Mouse (Mus musculus): ENCODE measurements around the gene Dnmbp. TPM values are rescaled to one million over a fixed set of nuclear protein-coding genes. Genes with fewer than 3 reads are reported as not detected.

Gene Dnmbp
- polyA plus RNA-seq, 1 experiment, result 8.5 TPM

DNA sequence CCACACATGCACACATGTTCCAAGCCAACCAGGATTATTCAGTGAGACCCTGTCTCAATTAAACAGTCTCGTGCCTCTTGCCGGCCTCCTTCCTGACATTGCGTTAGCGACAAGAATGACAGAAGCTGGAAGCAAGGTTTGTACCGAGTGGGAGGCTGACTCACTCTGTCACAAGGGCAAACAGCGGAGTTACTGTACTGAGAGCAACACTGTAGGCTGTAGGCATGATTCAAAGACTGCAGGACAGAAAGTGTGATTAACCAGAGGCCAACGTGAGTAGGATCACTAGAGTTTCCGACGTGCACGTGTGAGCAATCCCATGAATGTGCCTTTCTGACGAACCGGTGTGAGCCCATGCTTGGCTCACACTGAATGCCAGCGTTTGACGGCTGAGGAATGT, 43.5 kb downstream of the Dnmbp start:
- no peaks in the 10 kb centered on the region for H3K79me2 ChIP-seq (ENCODE audit: control insufficient read depth, insufficient read depth)

DNA sequence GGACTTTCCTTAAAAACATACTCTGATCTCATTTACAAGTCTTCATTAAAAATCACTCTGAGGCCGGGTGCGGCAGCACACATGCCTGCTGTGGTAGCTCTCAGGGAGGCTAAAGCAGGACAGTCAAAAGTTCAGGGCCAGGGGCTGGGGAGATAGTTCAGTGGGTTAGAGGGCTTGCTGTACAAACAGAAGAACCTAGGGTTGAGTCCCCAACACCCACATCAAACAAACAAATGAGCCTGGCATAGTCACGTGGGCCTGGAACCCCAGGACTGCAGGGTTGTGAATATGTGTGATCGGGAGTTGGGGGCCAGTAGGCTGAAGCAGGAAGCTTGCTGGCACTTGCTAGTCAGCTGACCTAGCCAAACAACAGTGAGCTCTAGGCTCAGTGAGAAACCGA, 44.0 kb downstream of the Dnmbp start:
- Histone ChIP-seq H3ac (ENCODE audit: control insufficient read depth, insufficient read length, low read depth) (no peak overlapping the region), H3K79me2 (ENCODE audit: control insufficient read depth, insufficient read depth) (no peaks in the 10 kb centered on the region), H3K27me3 (ENCODE audit: control insufficient read depth, insufficient read depth, insufficient read length) (no peaks in the 10 kb centered on the region), H3K4me3 (ENCODE audit: insufficient read depth, poor library complexity, severe bottlenecking) (no peak overlapping the region), H3K79me3 (ENCODE audit: low read depth) (no peaks in the 10 kb centered on the region), H3K36me3 (ENCODE audit: control insufficient read depth, insufficient read depth) (peaks cover 5% of the 10 kb centered on the region)
- no peak for TF ChIP-seq USF1 (IDR thresholded peaks at IDR 0.05; ENCODE audit: low read depth)
- no peak for TF ChIP-seq CTCF (IDR thresholded peaks at IDR 0.05; ENCODE audit: control insufficient read depth, insufficient read depth, insufficient read length)
- no peak for TF ChIP-seq CEBPB (IDR thresholded peaks at IDR 0.05; ENCODE audit: low read depth)
- TF ChIP-seq MYOD1 (IDR thresholded peaks at IDR 0.05; ENCODE audit: control insufficient read depth, insufficient read length, low read depth), result no peak
- no peak for TF ChIP-seq MYOG (IDR thresholded peaks at IDR 0.05; ENCODE audit: control insufficient read depth, extremely low read depth, insufficient read length)
- no peak for TF ChIP-seq FOSL1 (IDR thresholded peaks at IDR 0.05; ENCODE audit: insufficient read depth, low read length, poor library complexity, severe bottlenecking)
- no peak for TF ChIP-seq MAX (IDR thresholded peaks at IDR 0.05)

More for the DNA sequence above, 43.5 kb downstream of the Dnmbp start:
- Histone ChIP-seq H3ac (ENCODE audit: control insufficient read depth, insufficient read length, low read depth) (no peak overlapping the region), H3K4me3 (ENCODE audit: insufficient read depth, poor library complexity, severe bottlenecking) (no peak overlapping the region), H3K79me3 (ENCODE audit: low read depth) (no peaks in the 10 kb centered on the region), H3K27me3 (ENCODE audit: control insufficient read depth, insufficient read depth, insufficient read length) (no peaks in the 10 kb centered on the region), H3K36me3 (ENCODE audit: control insufficient read depth, insufficient read depth) (peaks cover 5% of the 10 kb centered on the region)
- TF ChIP-seq CEBPB (IDR thresholded peaks at IDR 0.05; ENCODE audit: low read depth), result no peak
- TF ChIP-seq FOSL1 (IDR thresholded peaks at IDR 0.05; ENCODE audit: insufficient read depth, low read length, poor library complexity, severe bottlenecking), result no peak

- no peak for TF ChIP-seq MYOD1 (IDR thresholded peaks at IDR 0.05; ENCODE audit: control insufficient read depth, insufficient read length, low read depth)
- no peak for TF ChIP-seq MAX (IDR thresholded peaks at IDR 0.05)
- no peak for TF ChIP-seq FOSL1 (IDR thresholded peaks at IDR 0.05; ENCODE audit: insufficient read depth, low read length, poor library complexity, severe bottlenecking)
- no peak for TF ChIP-seq CTCF (IDR thresholded peaks at IDR 0.05; ENCODE audit: control insufficient read depth, insufficient read depth, insufficient read length)
- no peak for TF ChIP-seq CEBPB (IDR thresholded peaks at IDR 0.05; ENCODE audit: low read depth)
Observed at GRCm38 (mm10) chr19:43894821-43895220, 45.2 kb downstream of the Dnmbp start.

DNA sequence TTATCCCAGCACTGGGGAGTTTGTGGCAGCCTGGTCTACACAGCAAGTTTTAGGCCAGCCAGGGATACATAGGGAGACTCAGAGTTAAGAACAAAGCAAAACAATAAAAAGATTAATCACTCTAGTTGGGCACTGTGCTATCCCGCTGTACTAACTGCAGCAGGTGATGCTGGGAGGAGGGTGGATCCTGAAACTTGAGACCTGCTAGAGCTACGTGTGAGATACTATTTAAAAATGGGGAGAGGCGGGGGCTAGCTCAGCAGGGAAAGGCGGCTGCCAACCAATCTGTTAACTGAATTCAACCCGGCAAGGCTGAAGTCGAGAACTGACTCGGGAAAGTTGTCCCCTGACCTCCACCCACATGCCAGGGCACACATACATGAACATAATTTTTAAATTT, 45.9 kb downstream of the Dnmbp start:
- no peaks in the 10 kb centered on the region for H3K79me3 ChIP-seq (ENCODE audit: low read depth)
- no peak for TF ChIP-seq CTCF (IDR thresholded peaks at IDR 0.05; ENCODE audit: control insufficient read depth, insufficient read depth, insufficient read length)
- TF ChIP-seq CEBPB (IDR thresholded peaks at IDR 0.05; ENCODE audit: low read depth), result no peak
- no peak for TF ChIP-seq MYOD1 (IDR thresholded peaks at IDR 0.05; ENCODE audit: control insufficient read depth, insufficient read length, low read depth)
- no peak for TF ChIP-seq MAX (IDR thresholded peaks at IDR 0.05)
- TF ChIP-seq FOSL1 (IDR thresholded peaks at IDR 0.05; ENCODE audit: insufficient read depth, low read length, poor library complexity, severe bottlenecking), result no peak
- TF ChIP-seq USF1 (IDR thresholded peaks at IDR 0.05; ENCODE audit: low read depth), result no peak
- no peak for TF ChIP-seq MYOG (IDR thresholded peaks at IDR 0.05; ENCODE audit: control insufficient read depth, extremely low read depth, insufficient read length)
- no peaks in the 10 kb centered on the region for H3K79me2 ChIP-seq (ENCODE audit: control insufficient read depth, insufficient read depth)
- H3K36me3 ChIP-seq (ENCODE audit: control insufficient read depth, insufficient read depth), result no peaks in the 10 kb centered on the region
- no peak overlapping the region for H3K4me3 ChIP-seq (ENCODE audit: insufficient read depth, poor library complexity, severe bottlenecking)
- H3ac ChIP-seq (ENCODE audit: control insufficient read depth, insufficient read length, low read depth), result no peak overlapping the region
- H3K27me3 ChIP-seq (ENCODE audit: control insufficient read depth, insufficient read depth, insufficient read length), result no peaks in the 10 kb centered on the region

More at GRCm38 (mm10) chr19:43894821-43895220, 45.2 kb downstream of the Dnmbp start:
- Histone ChIP-seq H3K79me2 (ENCODE audit: control insufficient read depth, insufficient read depth) (no peaks in the 10 kb centered on the region), H3K79me3 (ENCODE audit: low read depth) (no peaks in the 10 kb centered on the region), H3K36me3 (ENCODE audit: control insufficient read depth, insufficient read depth) (peaks cover 2% of the 10 kb centered on the region), H3K4me3 (ENCODE audit: insufficient read depth, poor library complexity, severe bottlenecking) (no peak overlapping the region), H3K27me3 (ENCODE audit: control insufficient read depth, insufficient read depth, insufficient read length) (no peaks in the 10 kb centered on the region), H3ac (ENCODE audit: control insufficient read depth, insufficient read length, low read depth) (no peak overlapping the region)

- Histone ChIP-seq H3ac (ENCODE audit: control insufficient read depth, insufficient read length, low read depth) (no peak overlapping the region), H3K36me3 (ENCODE audit: control insufficient read depth, insufficient read depth) (no peaks in the 10 kb centered on the region), H3K79me3 (ENCODE audit: low read depth) (no peaks in the 10 kb centered on the region), H3K4me3 (ENCODE audit: insufficient read depth, poor library complexity, severe bottlenecking) (no peak overlapping the region), H3K79me2 (ENCODE audit: control insufficient read depth, insufficient read depth) (no peaks in the 10 kb centered on the region), H3K27me3 (ENCODE audit: control insufficient read depth, insufficient read depth, insufficient read length) (no peaks in the 10 kb centered on the region)
- no peak for TF ChIP-seq CTCF (IDR thresholded peaks at IDR 0.05; ENCODE audit: control insufficient read depth, insufficient read depth, insufficient read length)
Observed at GRCm38 (mm10) chr19:43890487-43890886, 49.5 kb downstream of the Dnmbp start.

- H3K79me3 ChIP-seq (ENCODE audit: low read depth), result no peaks in the 10 kb centered on the region
- no peaks in the 10 kb centered on the region for H3K27me3 ChIP-seq (ENCODE audit: control insufficient read depth, insufficient read depth, insufficient read length)
- no peak for TF ChIP-seq CTCF (IDR thresholded peaks at IDR 0.05; ENCODE audit: control insufficient read depth, insufficient read depth, insufficient read length)
- no peak for TF ChIP-seq MYOD1 (IDR thresholded peaks at IDR 0.05; ENCODE audit: control insufficient read depth, insufficient read length, low read depth)
- no peak for TF ChIP-seq USF1 (IDR thresholded peaks at IDR 0.05; ENCODE audit: low read depth)
- TF ChIP-seq FOSL1 (IDR thresholded peaks at IDR 0.05; ENCODE audit: insufficient read depth, low read length, poor library complexity, severe bottlenecking), result no peak
- no peak for TF ChIP-seq MAX (IDR thresholded peaks at IDR 0.05)
- TF ChIP-seq MYOG (IDR thresholded peaks at IDR 0.05; ENCODE audit: control insufficient read depth, extremely low read depth, insufficient read length), result no peak
- TF ChIP-seq CEBPB (IDR thresholded peaks at IDR 0.05; ENCODE audit: low read depth), result no peak
- no peak overlapping the region for H3K4me3 ChIP-seq (ENCODE audit: insufficient read depth, poor library complexity, severe bottlenecking)
- H3ac ChIP-seq (ENCODE audit: control insufficient read depth, insufficient read length, low read depth), result no peak overlapping the region
- H3K36me3 ChIP-seq (ENCODE audit: control insufficient read depth, insufficient read depth), result no peaks in the 10 kb centered on the region
- H3K79me2 ChIP-seq (ENCODE audit: control insufficient read depth, insufficient read depth), result no peaks in the 10 kb centered on the region
Observed at GRCm38 (mm10) chr19:43887725-43888124, 52.3 kb downstream of the Dnmbp start.
